Mouse (Mus musculus) cerebellum, adult 2 months (tissue): ENCODE data around the gene Pmm2. TPM values are rescaled to one million over a fixed set of nuclear protein-coding genes. Genes with fewer than 3 reads are reported as not detected.

Experiments used
- DNase-seq, 2 experiments: peaks; one replicate each; pipeline ENCODE4 v3.0.0; 2021
- H3K27ac ChIP-seq: fragments of 200-500 bp; 2 replicates; pipeline ENCODE4 v1.5.1; 2012; ENCODE audit warnings: low read length, control low read depth, inconsistent platforms; ENCODE audit not compliant: insufficient read depth
- H3K27me3 ChIP-seq: fragments of 200-500 bp; 2 replicates; pipeline ENCODE4 v1.6.1; 2012; ENCODE audit warnings: inconsistent platforms, mild to moderate bottlenecking, low read length, moderate library complexity; ENCODE audit not compliant: control insufficient read depth, insufficient read depth
- H3K4me1 ChIP-seq: fragments of 200-500 bp; 2 replicates; pipeline ENCODE4 v1.6.1; 2011; ENCODE audit warnings: low read length; ENCODE audit not compliant: control insufficient read depth, insufficient read depth
- H3K4me3 ChIP-seq: fragments of 200-500 bp; replicated peaks from 2 replicates; pipeline ENCODE3; 2011; ENCODE audit warnings: mild to moderate bottlenecking, low read depth, low read length, control low read depth; ENCODE audit not compliant: insufficient read depth
- CTCF ChIP-seq: fragments of 200-500 bp; IDR thresholded peaks from 2 replicates; pipeline ENCODE4 v1.5.1; 2011; ENCODE audit warnings: low read depth, mild to moderate bottlenecking, control low read depth, low read length, moderate library complexity, borderline replicate concordance; ENCODE audit not compliant: insufficient read depth
- POLR2A ChIP-seq: fragments of 200-500 bp; IDR thresholded peaks from 2 replicates; pipeline ENCODE4 v1.6.1; 2011; ENCODE audit warnings: low read length, control low read depth, borderline replicate concordance; ENCODE audit not compliant: insufficient read depth
- WGBS: fragments of 180-500 bp; shearing (Covaris S2); methylation state at CpG from one replicate; pipeline ENCODE4 v1.1.7; 2018; 5-methylcytosine and 5-hydroxymethylcytosine counted together
- polyA plus RNA-seq: library from polyadenylated mRNA; depleted of rRNA; stranded (reverse); fragments of >200 nt; gene quantifications from 2 replicates; pipeline ENCODE4 v1.2.3, GENCODE M21; 2012

The Pmm2 gene
- polyA plus RNA-seq, 1 experiment, result 39.2 TPM

DNA sequence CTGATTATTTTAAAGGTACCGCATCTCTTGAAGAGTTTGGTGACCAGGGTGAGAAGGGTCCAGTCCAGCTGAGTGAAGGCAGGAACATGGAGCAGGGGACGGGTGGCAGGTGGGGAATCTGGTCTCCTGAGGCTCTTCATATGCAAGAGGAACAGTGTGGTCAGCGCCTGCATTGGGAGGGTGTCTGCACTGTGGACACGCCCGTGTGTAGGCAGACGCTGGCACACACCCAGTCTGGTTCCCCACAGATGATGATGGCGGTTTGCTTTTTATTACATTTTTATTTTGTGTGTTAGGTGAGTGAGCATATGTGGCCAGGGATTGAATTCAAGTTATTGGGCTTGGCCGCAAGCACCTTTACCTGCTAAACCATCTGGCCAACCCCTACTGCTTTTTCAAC is 38.1 kb downstream of the Pmm2 start:
- no peak overlapping the region for H3K27ac ChIP-seq
- no peak for DNase-seq
- WGBS, result 74% methylated on average over 8 of the region's 8 CpGs
- TF ChIP-seq CTCF (no peak), POLR2A (no peak)
- no peak overlapping the region for H3K4me3 ChIP-seq
- no peaks in the 10 kb centered on the region; the same call in 1 of the 2 replicates for H3K4me1 ChIP-seq
- H3K27me3 ChIP-seq, result no peaks in the 10 kb centered on the region

DNA sequence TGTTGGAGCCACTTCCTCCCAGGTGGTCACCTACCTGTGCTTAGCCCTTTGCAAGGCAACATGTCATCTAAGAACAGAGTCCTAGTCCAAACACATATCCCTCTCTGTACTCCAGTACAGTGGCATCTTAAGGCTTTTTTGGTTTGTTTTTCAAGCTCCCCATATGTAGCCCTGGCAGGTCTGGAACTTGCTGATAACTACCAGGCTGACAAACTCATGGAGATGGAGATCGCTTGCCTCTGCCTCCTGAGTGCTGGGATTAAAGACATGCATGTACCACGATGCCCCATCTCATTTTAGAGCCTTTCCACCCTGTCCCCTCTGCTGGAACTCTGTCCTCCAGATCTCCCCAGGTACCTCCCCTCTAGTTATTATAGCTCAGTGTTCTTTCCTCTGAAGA is 38.8 kb downstream of the Pmm2 start:
- H3K27me3 ChIP-seq, result no peaks in the 10 kb centered on the region
- H3K27ac ChIP-seq, result no peak overlapping the region
- H3K4me3 ChIP-seq, result no peak overlapping the region
- no peak for DNase-seq
- 73% methylated on average over 2 of the region's 2 CpGs for WGBS
- TF ChIP-seq POLR2A, result no peak
- TF ChIP-seq CTCF, result no peak
- H3K4me1 ChIP-seq, result no peaks in the 10 kb centered on the region; the same call in 1 of the 2 replicates

DNA sequence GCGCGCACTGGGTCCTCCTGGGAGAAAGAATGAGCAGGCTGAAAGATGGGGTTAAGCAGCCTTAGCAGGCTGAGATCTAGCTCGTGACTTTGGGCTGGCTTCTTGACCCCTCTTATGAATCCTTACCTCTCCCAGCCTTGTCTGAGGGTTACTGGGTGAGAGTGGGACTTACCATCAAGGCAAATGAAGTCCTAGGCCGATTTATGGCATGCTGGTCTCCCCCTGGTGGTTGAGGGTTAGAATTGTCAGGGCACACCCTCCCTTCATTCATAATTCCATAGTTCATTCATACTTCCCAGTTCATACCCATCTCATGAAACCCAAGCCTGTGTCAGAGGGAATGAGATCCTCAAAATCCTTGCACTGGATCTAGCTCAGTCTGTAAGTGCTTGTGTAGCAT is 39.3 kb downstream of the Pmm2 start:
- peak in 1 of 2 experiments; percentile 47 for DNase-seq
- Histone ChIP-seq H3K27me3 (no peaks in the 10 kb centered on the region), H3K4me1 (no peaks in the 10 kb centered on the region; the same call in 1 of the 2 replicates), H3K27ac (no peak overlapping the region), H3K4me3 (no peak overlapping the region)
- WGBS, result 56% methylated on average over 4 of the region's 4 CpGs
- TF ChIP-seq CTCF (peak; percentile 82), POLR2A (no peak)

DNA sequence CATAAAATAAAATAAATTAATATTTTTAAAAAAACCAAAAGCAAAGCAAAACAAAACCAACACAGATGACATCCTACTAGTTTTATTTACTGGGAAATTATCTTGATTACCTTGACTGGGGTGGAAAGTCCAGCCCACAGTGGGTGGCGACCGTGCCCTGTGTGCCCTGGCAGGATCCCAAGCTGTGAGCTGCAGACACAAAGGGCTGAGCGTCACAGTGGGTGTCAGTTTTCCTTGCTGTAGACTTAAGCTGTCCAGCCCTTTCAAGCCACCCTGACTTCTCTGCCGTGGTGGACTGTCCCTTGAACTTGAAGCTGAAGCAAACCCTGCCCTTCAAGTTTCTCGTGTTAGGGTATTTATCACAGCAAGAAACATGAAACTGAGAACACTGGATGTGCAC is 40.6 kb downstream of the Pmm2 start:
- DNase-seq, result no peak
- no peak overlapping the region for H3K27ac ChIP-seq
- WGBS, result 32% methylated on average over 5 of the region's 5 CpGs
- H3K4me1 ChIP-seq, result no peaks in the 10 kb centered on the region; the same call in 1 of the 2 replicates
- no peak for TF ChIP-seq CTCF
- no peak for TF ChIP-seq POLR2A
- no peak overlapping the region for H3K4me3 ChIP-seq
- H3K27me3 ChIP-seq, result no peaks in the 10 kb centered on the region

DNA sequence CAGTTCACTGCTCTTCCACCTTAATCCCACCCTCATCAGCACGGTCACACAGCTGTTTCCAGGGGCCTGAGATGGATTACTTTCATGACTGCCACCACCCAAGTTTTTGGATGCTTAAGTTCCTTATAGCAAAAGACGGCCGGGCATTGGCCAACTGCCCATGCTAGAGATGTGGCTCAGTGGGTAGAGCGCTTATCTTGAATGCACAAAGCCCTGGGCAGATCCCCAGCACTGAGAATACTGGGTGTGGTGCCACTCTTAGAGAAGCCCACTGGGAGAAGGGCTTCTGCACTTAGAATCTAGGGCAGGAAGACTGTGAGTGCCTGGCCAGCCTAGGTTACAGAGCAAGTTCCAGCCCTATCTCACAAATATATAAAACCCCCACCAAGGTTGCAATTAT is 41.2 kb downstream of the Pmm2 start:
- WGBS, result 60% methylated on average over 4 of the region's 4 CpGs

DNA sequence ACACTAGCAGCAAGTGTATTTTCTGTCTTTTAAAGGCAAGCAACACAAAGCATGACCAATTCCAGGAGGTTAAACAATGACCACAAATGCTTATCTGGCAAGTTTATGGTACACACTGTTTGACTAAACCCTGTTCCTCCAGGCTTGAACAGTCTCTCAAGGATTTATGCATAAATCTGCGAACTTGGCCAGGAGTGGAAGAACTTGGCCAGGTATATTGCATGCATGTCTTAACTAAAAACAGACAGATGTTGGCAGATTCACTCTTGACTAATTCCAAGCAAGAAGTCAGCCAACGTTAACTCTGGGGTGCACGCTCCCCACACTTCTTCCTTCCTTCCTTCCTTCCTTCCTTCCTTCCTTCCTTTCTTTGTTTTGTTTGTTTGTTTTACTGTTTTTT is 42.3 kb downstream of the Pmm2 start:
- H3K4me1 ChIP-seq, result peaks cover 14% of the 10 kb centered on the region
- TF ChIP-seq POLR2A (no peak), CTCF (no peak)
- H3K27ac ChIP-seq, result no peak overlapping the region
- no peaks in the 10 kb centered on the region for H3K27me3 ChIP-seq
- no peak overlapping the region for H3K4me3 ChIP-seq
- no peak for DNase-seq
- 68% methylated on average over 3 of the region's 3 CpGs for WGBS

More for the DNA sequence above, 41.2 kb downstream of the Pmm2 start:
- H3K27me3 ChIP-seq, result no peaks in the 10 kb centered on the region
- H3K27ac ChIP-seq, result no peak overlapping the region
- TF ChIP-seq POLR2A (no peak), CTCF (no peak)
- H3K4me1 ChIP-seq, result peaks cover 3% of the 10 kb centered on the region; the same call in 1 of the 2 replicates
- no peak for DNase-seq
- no peak overlapping the region for H3K4me3 ChIP-seq

DNA sequence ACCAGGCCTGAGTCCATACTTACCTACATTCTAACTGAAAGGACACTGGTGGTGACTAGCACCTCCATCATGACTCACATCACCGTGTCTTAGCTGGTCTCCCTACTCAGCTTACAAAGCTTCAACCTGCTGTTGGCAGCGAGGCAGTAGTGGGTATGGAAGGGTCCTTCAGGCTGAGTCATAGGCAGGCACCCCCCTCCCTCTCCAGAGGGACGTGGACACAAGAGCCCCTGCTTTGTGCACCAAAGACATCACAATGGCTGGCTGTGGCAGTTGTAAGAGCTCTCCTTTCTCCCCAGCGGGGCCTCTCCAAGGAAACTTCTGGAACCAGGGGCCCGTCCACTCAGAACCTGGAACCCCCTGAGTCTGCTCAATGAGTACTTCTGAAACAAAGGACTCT is 43.0 kb downstream of the Pmm2 start, which contains the start of gene Gm5767:
TSS of gene Gm5767 (plus strand) at position 301 of the 400 bp plus-strand sequence.
- Histone ChIP-seq H3K27me3 (no peaks in the 10 kb centered on the region), H3K27ac (no peak within 1 kb of the TSS), H3K4me1 (peaks cover 17% of the 10 kb centered on the region), H3K4me3 (no peak within 1 kb of the TSS)
- DNase-seq, result no peak
- 86% methylated on average over 5 of the region's 5 CpGs for WGBS
- TF ChIP-seq POLR2A (no peak), CTCF (no peak)

DNA sequence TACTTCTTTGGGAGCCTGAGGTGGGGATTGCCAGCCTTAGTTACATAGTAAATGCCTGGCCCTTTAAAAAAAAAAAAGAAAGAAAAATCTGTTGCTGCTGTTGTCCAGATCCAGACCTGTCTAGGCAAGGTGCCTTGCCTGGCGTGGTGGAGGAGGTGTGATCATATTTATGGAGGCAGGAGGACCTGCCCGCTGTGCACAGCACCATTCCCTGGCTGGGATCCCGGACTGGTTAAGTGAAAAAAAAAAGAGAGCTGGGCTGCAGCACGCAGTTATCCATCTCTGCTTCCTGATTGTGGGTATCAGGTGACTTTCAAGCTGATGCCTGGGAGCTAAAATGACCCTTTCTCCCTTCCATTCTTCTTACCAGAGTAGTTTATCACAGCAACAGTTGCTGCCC is 47.6 kb downstream of the Pmm2 start:
- no peak for TF ChIP-seq POLR2A
- no peak for TF ChIP-seq CTCF
- peak; percentile 75 to 88 for DNase-seq
- Histone ChIP-seq H3K4me3 (no peak overlapping the region), H3K27me3 (no peaks in the 10 kb centered on the region), H3K27ac (no peak overlapping the region), H3K4me1 (peaks cover 37% of the 10 kb centered on the region)
- WGBS, result 7% methylated on average over 4 of the region's 4 CpGs
